Mouse (Mus musculus): Measurements from ENCODE around the gene Zfp3. TPM values are rescaled to one million over a fixed set of nuclear protein-coding genes. Genes with fewer than 3 reads are reported as not detected.

Gene Zfp3
- polyA plus RNA-seq, 1 experiment from 2014 or later = 18.2 TPM

DNA sequence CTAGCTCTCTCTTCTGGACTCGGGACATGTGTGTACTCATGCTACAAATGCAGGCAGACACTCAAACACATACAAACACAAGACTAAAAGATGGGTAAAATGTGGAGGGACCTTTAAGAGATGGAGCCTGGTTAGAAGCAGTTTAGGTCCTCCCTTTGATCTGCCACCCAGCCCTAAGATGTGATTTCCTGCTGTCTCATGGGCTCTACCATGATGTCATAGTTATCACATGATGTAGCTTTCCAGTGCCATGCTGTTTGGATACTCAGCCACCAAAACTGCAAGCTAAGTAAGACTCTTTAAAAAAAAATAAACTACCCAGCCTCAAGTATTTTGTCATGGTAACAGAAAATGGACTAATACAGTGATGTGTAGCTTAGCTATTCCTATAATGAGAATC lies 28.4 kb downstream of the Zfp3 start:
- 95% methylated on average over 1 of the region's 1 CpGs for whole genome bisulfite sequencing
- Histone ChIP-seq H3K9ac (replicated peaks; ENCODE audit: low read depth, low read length) (no peak overlapping the region), H3K9me3 (ENCODE audit: control insufficient read depth, low read length) (no peaks in the 10 kb centered on the region), H3K27me3 (replicated peaks; ENCODE audit: control insufficient read depth, insufficient read depth, low read length) (no peaks in the 10 kb centered on the region), H3K4me1 (replicated peaks; ENCODE audit: control insufficient read depth, insufficient read depth, low read length) (no peaks in the 10 kb centered on the region), H3K27ac (ENCODE audit: low read length) (no peak overlapping the region), H3K4me2 (ENCODE audit: low read length) (no peak overlapping the region), H3K4me3 (replicated peaks; ENCODE audit: low read length) (no peak overlapping the region), H3K36me3 (ENCODE audit: control insufficient read depth, insufficient read depth) (no peaks in the 10 kb centered on the region)
- no peak for ATAC-seq

GRCm38 (mm10) chr11:70802208-70802864 lies 38.3 kb downstream of the Zfp3 start:
- Histone ChIP-seq H3K27ac (ENCODE audit: low read length) (no peak overlapping the region), H3K36me3 (ENCODE audit: control insufficient read depth, insufficient read depth) (no peaks in the 10 kb centered on the region), H3K4me1 (replicated peaks; ENCODE audit: control insufficient read depth, insufficient read depth, low read length) (no peaks in the 10 kb centered on the region), H3K4me2 (ENCODE audit: low read length) (no peak overlapping the region), H3K9me3 (ENCODE audit: control insufficient read depth, low read length) (no peaks in the 10 kb centered on the region), H3K27me3 (replicated peaks; ENCODE audit: control insufficient read depth, insufficient read depth, low read length) (no peaks in the 10 kb centered on the region), H3K4me3 (replicated peaks; ENCODE audit: low read length) (no peak overlapping the region), H3K9ac (replicated peaks; ENCODE audit: low read depth, low read length) (no peak overlapping the region)
- no peak for ATAC-seq
- WGBS = 89% methylated on average over 2 of the region's 2 CpGs

GRCm38 (mm10) chr11:70802865-70803261 lies 38.9 kb downstream of the Zfp3 start:
- no peaks in the 10 kb centered on the region for H3K27me3 ChIP-seq (replicated peaks; ENCODE audit: control insufficient read depth, insufficient read depth, low read length)
- WGBS = 74% methylated on average over 2 of the region's 2 CpGs
- H3K36me3 ChIP-seq (ENCODE audit: control insufficient read depth, insufficient read depth) = no peaks in the 10 kb centered on the region
- no peak for ATAC-seq
- no peak overlapping the region for H3K9ac ChIP-seq (replicated peaks; ENCODE audit: low read depth, low read length)
- H3K27ac ChIP-seq (ENCODE audit: low read length) = no peak overlapping the region
- H3K9me3 ChIP-seq (ENCODE audit: control insufficient read depth, low read length) = no peaks in the 10 kb centered on the region
- no peaks in the 10 kb centered on the region for H3K4me1 ChIP-seq (replicated peaks; ENCODE audit: control insufficient read depth, insufficient read depth, low read length)
- no peak overlapping the region for H3K4me2 ChIP-seq (ENCODE audit: low read length)
- H3K4me3 ChIP-seq (replicated peaks; ENCODE audit: low read length) = no peak overlapping the region

DNA sequence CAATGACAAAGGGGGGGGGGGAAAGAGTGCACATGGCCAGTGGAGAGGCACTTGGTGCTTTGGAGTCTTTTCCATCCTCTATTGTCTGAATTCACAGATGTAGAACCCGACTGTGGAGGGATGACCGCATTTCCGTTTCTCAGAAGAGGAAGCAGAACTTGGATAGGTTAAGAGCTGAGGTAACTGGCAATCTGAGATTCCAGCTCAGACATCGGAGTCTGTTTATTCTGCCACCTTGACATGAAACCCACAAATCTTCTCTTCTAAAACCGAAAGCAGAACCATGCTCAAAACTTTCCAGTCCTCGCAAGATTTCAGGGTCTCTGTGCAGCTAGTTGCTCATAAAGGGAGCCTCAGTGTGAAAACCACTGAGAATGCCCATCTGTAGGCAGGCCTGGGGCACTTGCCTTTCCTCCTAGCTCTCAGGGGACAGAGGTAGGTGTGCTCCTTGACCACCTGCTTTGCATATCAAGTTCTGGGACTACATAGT lies 39.7 kb downstream of the Zfp3 start:
- Histone ChIP-seq H3K4me3 (replicated peaks; ENCODE audit: low read length) (no peak overlapping the region), H3K27me3 (replicated peaks; ENCODE audit: control insufficient read depth, insufficient read depth, low read length) (no peaks in the 10 kb centered on the region), H3K9me3 (ENCODE audit: control insufficient read depth, low read length) (no peaks in the 10 kb centered on the region), H3K36me3 (ENCODE audit: control insufficient read depth, insufficient read depth) (no peaks in the 10 kb centered on the region), H3K4me2 (ENCODE audit: low read length) (no peak overlapping the region), H3K27ac (ENCODE audit: low read length) (no peak overlapping the region), H3K9ac (replicated peaks; ENCODE audit: low read depth, low read length) (no peak overlapping the region), H3K4me1 (replicated peaks; ENCODE audit: control insufficient read depth, insufficient read depth, low read length) (no peaks in the 10 kb centered on the region)
- 86% methylated on average over 6 of the region's 6 CpGs for WGBS
- no peak for ATAC-seq

- Histone ChIP-seq H3K9me3 (ENCODE audit: control insufficient read depth, low read length) (no peaks in the 10 kb centered on the region), H3K9ac (replicated peaks; ENCODE audit: low read depth, low read length) (no peak overlapping the region), H3K4me2 (ENCODE audit: low read length) (no peak overlapping the region), H3K4me1 (replicated peaks; ENCODE audit: control insufficient read depth, insufficient read depth, low read length) (no peaks in the 10 kb centered on the region), H3K27me3 (replicated peaks; ENCODE audit: control insufficient read depth, insufficient read depth, low read length) (no peaks in the 10 kb centered on the region), H3K4me3 (replicated peaks; ENCODE audit: low read length) (no peak overlapping the region), H3K27ac (ENCODE audit: low read length) (no peak overlapping the region), H3K36me3 (ENCODE audit: control insufficient read depth, insufficient read depth) (no peaks in the 10 kb centered on the region)
- WGBS = 75% methylated on average over 3 of the region's 3 CpGs
- ATAC-seq = no peak
Observed at GRCm38 (mm10) chr11:70804395-70804794, 40.4 kb downstream of the Zfp3 start.

- Histone ChIP-seq H3K4me1 (replicated peaks; ENCODE audit: control insufficient read depth, insufficient read depth, low read length) (no peaks in the 10 kb centered on the region), H3K9ac (replicated peaks; ENCODE audit: low read depth, low read length) (no peak overlapping the region), H3K4me2 (ENCODE audit: low read length) (no peak overlapping the region), H3K27ac (ENCODE audit: low read length) (no peak overlapping the region), H3K9me3 (ENCODE audit: control insufficient read depth, low read length) (no peaks in the 10 kb centered on the region), H3K4me3 (replicated peaks; ENCODE audit: low read length) (no peak overlapping the region), H3K36me3 (ENCODE audit: control insufficient read depth, insufficient read depth) (no peaks in the 10 kb centered on the region), H3K27me3 (replicated peaks; ENCODE audit: control insufficient read depth, insufficient read depth, low read length) (no peaks in the 10 kb centered on the region)
- 83% methylated on average over 8 of the region's 8 CpGs for WGBS
- no peak for ATAC-seq
Observed at GRCm38 (mm10) chr11:70805641-70806175, 41.7 kb downstream of the Zfp3 start.

GRCm38 (mm10) chr11:70806697-70807096 lies 42.7 kb downstream of the Zfp3 start:
- Histone ChIP-seq H3K27me3 (replicated peaks; ENCODE audit: control insufficient read depth, insufficient read depth, low read length) (no peaks in the 10 kb centered on the region), H3K4me3 (replicated peaks; ENCODE audit: low read length) (no peak overlapping the region), H3K9ac (replicated peaks; ENCODE audit: low read depth, low read length) (no peak overlapping the region), H3K9me3 (ENCODE audit: control insufficient read depth, low read length) (no peaks in the 10 kb centered on the region), H3K27ac (ENCODE audit: low read length) (no peak overlapping the region), H3K4me2 (ENCODE audit: low read length) (no peak overlapping the region), H3K36me3 (ENCODE audit: control insufficient read depth, insufficient read depth) (no peaks in the 10 kb centered on the region), H3K4me1 (replicated peaks; ENCODE audit: control insufficient read depth, insufficient read depth, low read length) (no peaks in the 10 kb centered on the region)
- ATAC-seq = no peak
- 80% methylated on average over 4 of the region's 4 CpGs for WGBS

DNA sequence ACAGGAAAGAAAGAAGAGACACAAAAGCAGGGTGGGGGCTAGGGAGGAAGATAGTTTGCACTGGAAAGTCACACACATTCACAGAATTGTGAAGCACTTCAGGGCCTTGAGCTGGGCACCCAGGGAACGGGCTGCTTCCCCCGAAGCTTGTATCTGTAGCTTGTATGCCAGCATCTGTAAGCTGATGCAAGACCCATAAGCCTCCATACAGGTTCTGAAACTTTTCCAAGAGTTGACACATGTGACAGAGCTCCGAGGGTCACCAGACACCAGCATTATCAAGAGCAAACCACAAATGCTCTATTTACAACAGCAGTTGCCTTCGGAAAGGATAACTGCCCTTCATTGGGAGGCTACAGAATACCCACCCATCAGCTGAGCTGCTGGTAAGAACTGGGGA lies 43.6 kb downstream of the Zfp3 start:
- no peaks in the 10 kb centered on the region for H3K36me3 ChIP-seq (ENCODE audit: control insufficient read depth, insufficient read depth)
- H3K9me3 ChIP-seq (ENCODE audit: control insufficient read depth, low read length) = no peaks in the 10 kb centered on the region
- no peaks in the 10 kb centered on the region for H3K4me1 ChIP-seq (replicated peaks; ENCODE audit: control insufficient read depth, insufficient read depth, low read length)
- H3K9ac ChIP-seq (replicated peaks; ENCODE audit: low read depth, low read length) = no peak overlapping the region
- H3K27ac ChIP-seq (ENCODE audit: low read length) = no peak overlapping the region
- H3K4me3 ChIP-seq (replicated peaks; ENCODE audit: low read length) = no peak overlapping the region
- H3K27me3 ChIP-seq (replicated peaks; ENCODE audit: control insufficient read depth, insufficient read depth, low read length) = no peaks in the 10 kb centered on the region
- no peak for ATAC-seq
- no peak overlapping the region for H3K4me2 ChIP-seq (ENCODE audit: low read length)
- WGBS = 86% methylated on average over 4 of the region's 4 CpGs

DNA sequence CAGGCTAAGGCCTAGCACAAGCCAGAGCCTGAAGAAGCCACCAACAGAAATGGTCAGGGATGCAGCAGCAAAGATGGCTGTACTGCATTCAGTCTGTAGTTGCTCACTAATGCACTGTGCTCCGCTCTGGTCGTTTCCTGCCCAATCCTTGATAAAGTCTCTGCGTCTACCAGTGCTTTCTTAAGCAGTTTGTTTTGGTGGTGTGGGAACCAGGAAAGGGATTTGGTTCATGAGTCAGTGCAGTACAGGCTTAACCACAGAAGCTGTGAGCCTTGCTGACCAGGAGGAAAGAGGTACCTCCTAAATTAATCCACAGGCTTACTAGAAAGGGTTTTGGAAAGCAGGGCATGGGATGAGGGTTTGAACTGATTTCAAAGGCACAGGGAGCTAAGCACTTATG lies 44.1 kb downstream of the Zfp3 start:
- Histone ChIP-seq H3K4me3 (replicated peaks; ENCODE audit: low read length) (no peak overlapping the region), H3K4me1 (replicated peaks; ENCODE audit: control insufficient read depth, insufficient read depth, low read length) (no peaks in the 10 kb centered on the region), H3K9ac (replicated peaks; ENCODE audit: low read depth, low read length) (no peak overlapping the region), H3K27me3 (replicated peaks; ENCODE audit: control insufficient read depth, insufficient read depth, low read length) (no peaks in the 10 kb centered on the region), H3K27ac (ENCODE audit: low read length) (no peak overlapping the region), H3K9me3 (ENCODE audit: control insufficient read depth, low read length) (no peaks in the 10 kb centered on the region), H3K4me2 (ENCODE audit: low read length) (no peak overlapping the region), H3K36me3 (ENCODE audit: control insufficient read depth, insufficient read depth) (no peaks in the 10 kb centered on the region)
- no peak for ATAC-seq
- WGBS = 67% methylated on average over 3 of the region's 3 CpGs

DNA sequence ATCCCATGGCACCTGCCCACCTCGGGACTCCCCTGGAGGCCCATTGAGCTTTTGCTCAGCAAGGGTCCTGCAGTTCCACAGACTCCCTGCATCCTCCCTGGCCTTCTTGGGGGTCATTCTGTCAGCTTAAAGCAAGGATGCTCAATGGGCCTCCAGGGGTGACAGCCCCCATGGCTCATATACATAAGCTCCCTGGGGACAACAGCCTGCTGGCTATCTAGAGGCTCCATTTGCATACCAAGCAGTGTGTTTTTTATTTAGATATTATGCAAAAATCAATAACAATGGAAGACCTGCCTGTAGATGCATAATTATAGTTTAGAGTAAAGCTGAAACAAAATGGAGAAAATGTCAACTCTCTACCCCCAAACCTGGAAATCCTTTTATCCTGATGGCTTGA lies 45.0 kb downstream of the Zfp3 start:
- Histone ChIP-seq H3K27me3 (replicated peaks; ENCODE audit: control insufficient read depth, insufficient read depth, low read length) (no peaks in the 10 kb centered on the region), H3K27ac (ENCODE audit: low read length) (no peak overlapping the region), H3K9me3 (ENCODE audit: control insufficient read depth, low read length) (no peaks in the 10 kb centered on the region), H3K9ac (replicated peaks; ENCODE audit: low read depth, low read length) (no peak overlapping the region), H3K4me3 (replicated peaks; ENCODE audit: low read length) (no peak overlapping the region), H3K36me3 (ENCODE audit: control insufficient read depth, insufficient read depth) (no peaks in the 10 kb centered on the region), H3K4me1 (replicated peaks; ENCODE audit: control insufficient read depth, insufficient read depth, low read length) (no peaks in the 10 kb centered on the region), H3K4me2 (ENCODE audit: low read length) (no peak overlapping the region)
- 13% methylated on average over 1 of the region's 1 CpGs for WGBS
- ATAC-seq = no peak
